Mouse (Mus musculus): ENCODE measurements around the gene Nkx2-3.

The Nkx2-3 gene

GRCm38 (mm10) chr19:43662176-43662967 is 50.2 kb downstream of the Nkx2-3 start:
- in situ Hi-C loops (cut with MboI; ENCODE audit: unreplicated experiment in 2 of 2), result loop anchor here (5.0 to 25.0 kb wide), 2 partner anchors 35 to 875 kb away; partner anchors contain the start of gene Hps1 (in 2 of the 2)

- in situ Hi-C loops (cut with MboI; ENCODE audit: unreplicated experiment in 2 of 2), result loop anchor here (5.0 to 25.0 kb wide), 2 partner anchors 36 to 876 kb away; partner anchors contain the start of gene Hps1 (in 2 of the 2)
Measured at GRCm38 (mm10) chr19:43663471-43663870, 51.3 kb downstream of the Nkx2-3 start.

Data from v-Abl transformed pro-B cells (cell line).